Mouse (Mus musculus) forebrain, embryonic 10.5 days (tissue): ENCODE results near the gene Slc24a1. TPM values are rescaled to one million over a fixed set of nuclear protein-coding genes. Genes with fewer than 3 reads are reported as not detected.

Source experiments
- DNase-seq: peaks from one replicate; pipeline ENCODE4 v3.0.0-alpha.2; 2017; ENCODE audit warnings: low spot score; ENCODE audit errors: extremely low spot score
- H3K27ac ChIP-seq: fragments of 300-500 bp; sonication (generic); 2 replicates; pipeline ENCODE4 v1.5.1; 2016; ENCODE audit warnings: mild to moderate bottlenecking
- H3K27me3 ChIP-seq: fragments of 300-500 bp; sonication (generic); 2 replicates; pipeline ENCODE4 v1.6.1; 2016; ENCODE audit warnings: mild to moderate bottlenecking; ENCODE audit not compliant: poor library complexity, severe bottlenecking
- H3K36me3 ChIP-seq: fragments of 300-500 bp; sonication (generic); replicated peaks from 2 replicates; pipeline ENCODE4 v1.6.1; 2016; ENCODE audit warnings: mild to moderate bottlenecking, moderate library complexity
- H3K4me1 ChIP-seq: fragments of 300-500 bp; sonication (generic); 2 replicates; pipeline ENCODE4 v1.6.1; 2016
- H3K4me3 ChIP-seq: fragments of 300-500 bp; sonication (generic); 2 replicates; pipeline ENCODE4 v1.5.1; 2016; ENCODE audit warnings: mild to moderate bottlenecking, moderate library complexity
- H3K9me3 ChIP-seq: fragments of 300-500 bp; sonication (generic); 2 replicates; pipeline ENCODE4 v1.6.1; 2016; ENCODE audit warnings: mild to moderate bottlenecking, moderate library complexity
- WGBS: fragments of 180-500 bp; shearing (Covaris S2); methylation state at CpG from one replicate; pipeline ENCODE4 v1.1.7; 2016; 5-methylcytosine and 5-hydroxymethylcytosine counted together
- microRNA-seq: library from miRNA; unstranded; fragments of <30 nt; microRNA quantifications from one replicate; pipeline ENCODE4, GENCODE M21; 2017
- polyA plus RNA-seq: library from polyadenylated mRNA; unstranded; fragments of >200 nt; fragmentation: Nextera tagmentation; extraction: Ambion mirVana; gene quantifications from 2 replicates; pipeline ENCODE4 v1.2.1, GENCODE M21; 2016

Gene Slc24a1
- polyA plus RNA-seq, 1 experiment from 2014 or later = 0.04 TPM

- no peak overlapping the region for H3K4me3 ChIP-seq
- peaks cover 20% of the 10 kb centered on the region for H3K36me3 ChIP-seq
- H3K27ac ChIP-seq = no peak overlapping the region
- no peaks in the 10 kb centered on the region for H3K27me3 ChIP-seq
- no peak for DNase-seq
- 92% methylated on average over 10 of the region's 10 CpGs for whole genome bisulfite sequencing
- no peaks in the 10 kb centered on the region for H3K4me1 ChIP-seq
- no peaks in the 10 kb centered on the region for H3K9me3 ChIP-seq
Observed at GRCm38 (mm10) chr9:64896605-64897004, 54.8 kb downstream of the Slc24a1 start.

DNA sequence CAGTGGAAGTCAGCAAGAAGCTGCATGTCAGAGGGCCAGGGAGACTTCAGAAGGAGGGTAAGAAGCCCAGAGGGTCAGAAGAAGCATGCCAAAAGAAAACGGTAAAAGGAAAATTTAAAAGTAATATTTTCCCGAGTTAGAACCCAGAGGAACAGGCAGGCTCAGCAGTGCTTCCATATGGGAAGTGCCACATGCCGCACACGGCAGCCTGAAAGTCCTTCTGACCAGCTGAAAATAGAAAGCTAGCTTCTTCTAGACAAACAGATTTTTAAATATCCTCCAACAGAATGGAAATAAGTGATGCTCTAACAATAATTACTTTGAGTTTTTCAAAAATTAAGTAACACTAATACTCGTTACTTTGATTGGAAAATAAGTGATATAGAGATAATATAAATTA, 65.4 kb downstream of the Slc24a1 start:
- no peak for DNase-seq
- no peaks in the 10 kb centered on the region for H3K9me3 ChIP-seq
- no peak overlapping the region for H3K4me3 ChIP-seq
- 91% methylated on average over 5 of the region's 5 CpGs for WGBS
- H3K4me1 ChIP-seq = no peaks in the 10 kb centered on the region
- no peak overlapping the region for H3K27ac ChIP-seq
- H3K36me3 ChIP-seq = no peaks in the 10 kb centered on the region; the same call in 1 of the 2 replicates
- H3K27me3 ChIP-seq = no peaks in the 10 kb centered on the region

Small RNAs within 50 kb of the gene (microRNA-seq; reads per million reads assigned to microRNA genes)
- gene Gm25640 = not detected

Other genes with a start within 250 kb of the Slc24a1 start
- 236 and 237 TPM in 2 replicates for gene Rab11a, start 213.8 kb downstream of the Slc24a1 start, polyA plus RNA-seq
- gene Dennd4a, start 140.3 kb downstream of the Slc24a1 start, polyA plus RNA-seq = 8.8 and 10.2 TPM in 2 replicates
- gene Ints14, start 9.3 kb upstream of the Slc24a1 start, polyA plus RNA-seq = 74.2 and 77.6 TPM in 2 replicates
- gene Hacd3, start 70.1 kb upstream of the Slc24a1 start, polyA plus RNA-seq = 105 and 112 TPM in 2 replicates
- 39.1 and 46.7 TPM in 2 replicates for gene Dpp8, start 80.8 kb upstream of the Slc24a1 start, polyA plus RNA-seq
- 7.7 and 8.0 TPM in 2 replicates for gene Igdcc4, start 149.9 kb upstream of the Slc24a1 start, polyA plus RNA-seq
- gene Igdcc3, start 189.6 kb upstream of the Slc24a1 start, polyA plus RNA-seq = 208 and 246 TPM in 2 replicates
- gene Parp16, start 243.7 kb upstream of the Slc24a1 start, polyA plus RNA-seq = 7.0 and 8.5 TPM in 2 replicates